Mouse (Mus musculus) stomach, postnatal 0 days (tissue): ENCODE data around the gene Colgalt1.

Source experiments
- CTCF ChIP-seq: IDR thresholded peaks from 2 replicates; pipeline ENCODE4 v1.5.1; 2016; ENCODE audit warnings: antibody characterized with exemption, low read depth, mild to moderate bottlenecking, moderate library complexity
- EP300 ChIP-seq: optimal IDR thresholded peaks from 2 replicates; pipeline ENCODE3; 2016; ENCODE audit warnings: antibody characterized with exemption

- peak; percentile 67 for TF ChIP-seq CTCF
- TF ChIP-seq EP300: no peak
Measured at GRCm38 (mm10) chr8:71629096-71629697, 18.4 kb downstream of the Colgalt1 start.
